Mouse (Mus musculus): ENCODE measurements around the gene Ceacam1. TPM values are rescaled to one million over a fixed set of nuclear protein-coding genes. Genes with fewer than 3 reads are reported as not detected.

Ceacam1 gene
- polyA plus RNA-seq, 1 experiment from 2014 or later: 2.5 TPM

GRCm38 (mm10) chr7:25411861-25412260 is 65.5 kb downstream of the Ceacam1 start:
- no peak for DNase-seq (ENCODE audit: low spot score)

Other genes starting within 250 kb of the Ceacam1 start
- gene Gsk3a, start 239.8 kb downstream of the Ceacam1 start, polyA plus RNA-seq (2015; fragmentation: Nextera tagmentation; extraction: Ambion mirVana): 16.7 and 17.5 TPM in 2 replicates
- gene Erf, start 226.8 kb downstream of the Ceacam1 start, polyA plus RNA-seq (2015; fragmentation: Nextera tagmentation; extraction: Ambion mirVana): 4.5 and 6.4 TPM in 2 replicates
- 28.4 and 37.2 TPM in 2 replicates for gene Cic, start 209.9 kb downstream of the Ceacam1 start, polyA plus RNA-seq (2015; fragmentation: Nextera tagmentation; extraction: Ambion mirVana)
- gene Pafah1b3, start 179.6 kb downstream of the Ceacam1 start, polyA plus RNA-seq (2015; fragmentation: Nextera tagmentation; extraction: Ambion mirVana): 142 TPM in 2 replicates
- 0.22 and 0.23 TPM in 2 replicates for gene Prr19, start 176.2 kb downstream of the Ceacam1 start, polyA plus RNA-seq (2015; fragmentation: Nextera tagmentation; extraction: Ambion mirVana)
- not detected in 2 replicates for gene Tmem145, start 171.5 kb downstream of the Ceacam1 start, polyA plus RNA-seq (2015; fragmentation: Nextera tagmentation; extraction: Ambion mirVana)
- 1.9 and 2.0 TPM in 2 replicates for gene Megf8, start 160.4 kb downstream of the Ceacam1 start, polyA plus RNA-seq (2015; fragmentation: Nextera tagmentation; extraction: Ambion mirVana)
- 4.1 and 11.4 TPM in 2 replicates for gene Cnfn, start 107.9 kb downstream of the Ceacam1 start, polyA plus RNA-seq (2015; fragmentation: Nextera tagmentation; extraction: Ambion mirVana)
- gene Lipe, start 78.9 kb downstream of the Ceacam1 start, polyA plus RNA-seq (2015; fragmentation: Nextera tagmentation; extraction: Ambion mirVana): 7.5 and 8.4 TPM in 2 replicates
- 1.0 and 2.0 TPM in 2 replicates for gene Cxcl17, start 64.7 kb downstream of the Ceacam1 start, polyA plus RNA-seq (2015; fragmentation: Nextera tagmentation; extraction: Ambion mirVana)
- not detected in 2 replicates for gene Ceacam2, start 62.3 kb upstream of the Ceacam1 start, polyA plus RNA-seq (2015; fragmentation: Nextera tagmentation; extraction: Ambion mirVana)
- not detected in 2 replicates for gene Erich4, start 138.3 kb upstream of the Ceacam1 start, polyA plus RNA-seq (2015; fragmentation: Nextera tagmentation; extraction: Ambion mirVana)
- 36.2 and 40.3 TPM in 2 replicates for gene Dmac2, start 141.8 kb upstream of the Ceacam1 start, polyA plus RNA-seq (2015; fragmentation: Nextera tagmentation; extraction: Ambion mirVana)
- 13.1 and 13.4 TPM in 2 replicates for gene B3gnt8, start 149.1 kb upstream of the Ceacam1 start, polyA plus RNA-seq (2015; fragmentation: Nextera tagmentation; extraction: Ambion mirVana)
- gene Bckdha, start 181.4 kb upstream of the Ceacam1 start, polyA plus RNA-seq (2015; fragmentation: Nextera tagmentation; extraction: Ambion mirVana): 63.8 and 69.1 TPM in 2 replicates
- 146 and 147 TPM in 2 replicates for gene Exosc5, start 181.6 kb upstream of the Ceacam1 start, polyA plus RNA-seq (2015; fragmentation: Nextera tagmentation; extraction: Ambion mirVana)
- 4.0 and 6.3 TPM in 2 replicates for gene Tmem91, start 197.6 kb upstream of the Ceacam1 start, polyA plus RNA-seq (2015; fragmentation: Nextera tagmentation; extraction: Ambion mirVana)
- gene B9d2, start 203.2 kb upstream of the Ceacam1 start, polyA plus RNA-seq (2015; fragmentation: Nextera tagmentation; extraction: Ambion mirVana): 67.9 and 68.3 TPM in 2 replicates
- gene Tgfb1, start 209.4 kb upstream of the Ceacam1 start, polyA plus RNA-seq (2015; fragmentation: Nextera tagmentation; extraction: Ambion mirVana): 8.5 and 11.6 TPM in 2 replicates
- gene Ccdc97, start 241.5 kb upstream of the Ceacam1 start, polyA plus RNA-seq (2015; fragmentation: Nextera tagmentation; extraction: Ambion mirVana): 16.2 and 22.4 TPM in 2 replicates

All from thymus, postnatal 0 days (tissue).